In the genomic region with DNA sequence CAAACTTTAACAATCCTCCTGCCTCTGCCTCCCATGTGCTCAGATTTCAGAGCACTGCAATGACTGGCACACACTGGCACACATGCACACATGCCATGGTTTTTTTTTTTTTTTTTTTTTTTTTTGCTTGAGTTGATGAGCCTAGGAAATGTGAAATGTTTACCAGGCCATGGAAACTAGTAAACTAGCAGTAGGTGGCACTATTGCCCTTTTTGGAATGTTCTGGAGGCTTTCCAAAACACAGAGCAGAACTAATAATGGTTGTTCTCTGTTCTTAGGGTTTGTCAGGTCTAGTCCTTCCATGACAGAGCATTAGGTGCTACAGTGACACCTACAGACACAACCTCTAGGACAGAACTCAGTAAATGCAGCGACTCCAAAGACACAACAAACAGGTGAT, we compare ENCODE assay signal across 7 mouse cellular contexts.
DNase-seq lines count a peak whose midpoint lies in the region.

No protein-coding gene starts in this region.

- DNase-seq in kidney, adult 18-20 months, result peak; percentile 24
- DNase-seq in kidney, postnatal 4 days, result no peak
- DNase-seq in CD4-positive, CD25-positive, alpha-beta regulatory T cell, adult 2 months (ENCODE audit: low read depth, low spot score), result peak; percentile 52
- DNase-seq in Muller cell, postnatal 12 days (ENCODE audit: inconsistent ontology term), result peak; percentile 33
- DNase-seq in embryo, embryonic 11 days, result peak; percentile 33
- DNase-seq in retina, postnatal 1 day, result peak; percentile 56
- DNase-seq in left cerebral cortex, adult 9 months (ENCODE audit: low spot score in 2 of 2), result no peak

Comparison
In these comparisons a context has a peak if more than half of its experiments do, and no peak if none do; other contexts are left out.
1. DNase-seq: peak in kidney, adult 18-20 months (single experiment), CD4-positive, CD25-positive, alpha-beta regulatory T cell, adult 2 months (single experiment), Muller cell, postnatal 12 days (single experiment), embryo, embryonic 11 days (single experiment) and retina, postnatal 1 day (single experiment); none in kidney, postnatal 4 days (0 of 2) and left cerebral cortex, adult 9 months (0 of 2).